Mouse (Mus musculus): Measurements from ENCODE around the gene Galns.

DNA sequence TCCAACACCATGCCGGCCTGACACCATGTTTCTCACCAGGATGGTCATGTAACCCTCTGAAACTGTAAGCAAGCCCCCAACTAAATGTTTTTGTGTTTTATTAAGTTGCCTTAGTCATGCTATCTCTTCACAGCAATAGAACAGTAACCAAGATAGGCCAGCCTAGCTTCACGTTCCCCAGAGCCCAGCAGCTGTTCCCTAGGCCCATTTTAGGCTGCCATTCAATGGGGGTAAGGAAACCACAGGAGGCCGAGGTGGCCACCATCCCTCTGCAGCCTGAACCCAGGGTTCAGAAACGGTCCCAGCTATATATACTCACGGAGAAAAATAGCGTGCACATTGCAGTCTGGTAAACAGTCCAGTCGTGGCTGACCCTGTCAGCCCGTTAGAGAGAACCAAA is 67.1 kb downstream of the Galns start:
- TF ChIP-seq POLR2A (IDR thresholded peaks at IDR 0.05; ENCODE audit: low read depth, low read length) (no peak), CTCF (IDR thresholded peaks at IDR 0.05; ENCODE audit: extremely low read depth, insufficient read length, insufficient replicate concordance, low read depth, low read length) (no peak)
